Mouse (Mus musculus): ENCODE measurements around the gene Pcsk5.

- no peak for TF ChIP-seq CTCF (conservative IDR thresholded peaks at IDR 0.05 in 1 of 2, IDR thresholded peaks at IDR 0.05 in 1 of 2; ENCODE audit: low read depth in 2 of 2, low read length in 2 of 2)
- no peak for TF ChIP-seq POLR2AphosphoS2 (IDR thresholded peaks at IDR 0.05; ENCODE audit: low read depth, low read length)
Measured at GRCm38 (mm10) chr19:17567264-17567663, 270.2 kb downstream of the Pcsk5 start.
